Mouse (Mus musculus) neutrophil, adult 59 days (primary cell): Measurements from ENCODE around the gene Gm8159. TPM values are rescaled to one million over a fixed set of nuclear protein-coding genes. Genes with fewer than 3 reads are reported as not detected.

Experiments used
- total RNA-seq, 2 experiments: library from RNA; stranded (reverse); gene quantifications; 1 replicate in 1 of 2; 2 replicates in 1 of 2; pipeline ENCODE4 v1.2.4; 2023

Gm8159 gene
- not detected for total RNA-seq

GRCm38 (mm10) chr14:4632052-4632451 lies at the start of gene Gm8159:
Gene Gm8159, plus strand, starts transcription at chr14:4632352.

GRCm38 (mm10) chr14:4663892-4664291 lies 31.7 kb downstream of the Gm8159 start, which contains the start of gene Gm3239:
Gene Gm3239, plus strand, starts transcription at chr14:4664192.

Other genes starting within 250 kb of the Gm8159 start
- not detected for gene Gm3159, start 234.8 kb upstream of the Gm8159 start, total RNA-seq
- not detected for gene Gm3164, start 216.9 kb upstream of the Gm8159 start, total RNA-seq
- not detected for gene Gm3173, start 201.4 kb upstream of the Gm8159 start, total RNA-seq
- not detected for gene Gm3182, start 150.6 kb upstream of the Gm8159 start, total RNA-seq
- not detected for gene Gm3047, start 76.9 kb upstream of the Gm8159 start, total RNA-seq
- not detected for gene Gm3239, start 31.8 kb downstream of the Gm8159 start, total RNA-seq
- not detected for gene Gm7876, start 76.9 kb downstream of the Gm8159 start, total RNA-seq
- gene Gm3252, start 94.4 kb downstream of the Gm8159 start, total RNA-seq, result not detected
- not detected for gene Gm9602, start 144.0 kb downstream of the Gm8159 start, total RNA-seq
- gene Gm3269, start 205.8 kb downstream of the Gm8159 start, total RNA-seq, result not detected
- gene Gm3264, start 223.2 kb downstream of the Gm8159 start, total RNA-seq, result not detected